Mouse (Mus musculus): ENCODE results near the gene Map3k7. TPM values are rescaled to one million over a fixed set of nuclear protein-coding genes. Genes with fewer than 3 reads are reported as not detected.

Gene Map3k7
- total and polyA plus RNA-seq, 3 experiments = 4.9 to 59.9 (median 39.6) TPM

- no peak for DNase-seq (ENCODE audit: low spot score)
- Histone ChIP-seq H3K27me3 (ENCODE audit: insufficient read depth, low read length) (peaks cover 2% of the 10 kb centered on the region), H3K36me3 (replicated peaks) (no peaks in the 10 kb centered on the region), H3K4me1 (ENCODE audit: insufficient read depth, low read depth, low read length) (no peaks in the 10 kb centered on the region; the same call in 1 of the 2 replicates), H3K9me3 (replicated peaks) (no peaks in the 10 kb centered on the region), H3K4me3 (ENCODE audit: low read depth, low read length) (no peak overlapping the region)
- TF ChIP-seq POLR2AphosphoS5 (IDR thresholded peaks at IDR 0.05; ENCODE audit: insufficient replicate concordance, low read depth, low read length) (no peak), GATA1 (IDR thresholded peaks at IDR 0.05; ENCODE audit: borderline replicate concordance, low read length) (no peak)
- ATAC-seq (ENCODE audit: extremely low read depth, insufficient number of reproducible peaks, low FRiP score, poor library complexity, severe bottlenecking) = no peak
Measured at GRCm38 (mm10) chr4:32060686-32061085, 96.8 kb downstream of the Map3k7 start.

DNA sequence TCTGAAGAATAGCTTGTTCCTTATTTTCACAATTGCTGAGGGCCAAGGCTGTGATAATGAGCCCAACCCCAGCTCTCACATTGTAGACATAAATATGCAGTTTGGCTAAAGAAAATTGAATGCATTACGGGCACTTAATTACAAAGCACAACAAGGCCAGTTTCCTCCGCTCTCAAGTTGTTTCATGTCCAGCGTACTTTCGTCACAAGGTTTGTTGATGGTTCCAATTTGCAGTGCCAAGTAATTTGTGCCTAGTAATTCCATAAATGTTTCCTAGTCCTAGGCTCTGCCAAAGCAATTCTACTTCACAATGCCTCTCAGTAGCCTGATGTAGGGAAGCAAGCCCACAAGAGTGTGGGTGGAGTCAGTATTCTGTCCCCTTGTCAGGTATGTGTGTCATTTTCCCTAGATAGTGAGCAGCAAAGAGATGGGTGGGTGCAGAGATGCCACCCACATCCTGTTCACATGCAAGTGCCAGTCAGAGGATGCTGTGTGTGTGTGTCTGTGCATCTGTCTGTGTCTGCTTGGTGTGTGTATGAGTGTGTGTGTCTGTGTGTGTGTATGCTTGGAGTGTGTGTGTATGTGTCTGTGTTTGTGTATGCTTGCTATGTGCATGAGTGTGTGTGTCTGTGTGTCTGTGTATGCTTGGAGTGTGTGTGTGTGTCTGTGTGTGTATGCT, 98.6 kb downstream of the Map3k7 start:
- Histone ChIP-seq H3K4me1 (ENCODE audit: insufficient read depth, low read depth, low read length) (no peaks in the 10 kb centered on the region), H3K27me3 (ENCODE audit: insufficient read depth, low read length) (peaks cover 2% of the 10 kb centered on the region), H3K36me3 (replicated peaks) (no peaks in the 10 kb centered on the region), H3K9me3 (replicated peaks) (no peaks in the 10 kb centered on the region), H3K4me3 (ENCODE audit: low read depth, low read length) (no peak overlapping the region)
- TF ChIP-seq POLR2AphosphoS5 (IDR thresholded peaks at IDR 0.05; ENCODE audit: insufficient replicate concordance, low read depth, low read length) (no peak), GATA2 (IDR thresholded peaks at IDR 0.05; ENCODE audit: borderline replicate concordance, low read depth, low read length) (no peak)
- no peak for DNase-seq (ENCODE audit: low spot score)
- ATAC-seq (ENCODE audit: extremely low read depth, insufficient number of reproducible peaks, low FRiP score, poor library complexity, severe bottlenecking) = no peak

GRCm38 (mm10) chr4:32063291-32063690, 99.4 kb downstream of the Map3k7 start:
- no peaks in the 10 kb centered on the region for H3K9me3 ChIP-seq (replicated peaks)
- no peaks in the 10 kb centered on the region for H3K36me3 ChIP-seq (replicated peaks)
- TF ChIP-seq POLR2AphosphoS5 (IDR thresholded peaks at IDR 0.05; ENCODE audit: insufficient replicate concordance, low read depth, low read length) (no peak), GATA2 (IDR thresholded peaks at IDR 0.05; ENCODE audit: borderline replicate concordance, low read depth, low read length) (no peak), GATA1 (IDR thresholded peaks at IDR 0.05; ENCODE audit: borderline replicate concordance, low read length) (no peak), TAL1 (conservative IDR thresholded peaks at IDR 0.05; ENCODE audit: low read depth, low read length) (no peak), CTCF (IDR thresholded peaks at IDR 0.05; ENCODE audit: low read depth, low read length) (no peak)
- no peaks in the 10 kb centered on the region for H3K4me1 ChIP-seq (ENCODE audit: insufficient read depth, low read depth, low read length)
- no peak for DNase-seq (ENCODE audit: low spot score)
- no peak for ATAC-seq (ENCODE audit: extremely low read depth, insufficient number of reproducible peaks, low FRiP score, poor library complexity, severe bottlenecking)
- H3K27me3 ChIP-seq (ENCODE audit: insufficient read depth, low read length) = peaks cover 2% of the 10 kb centered on the region; the same call in 1 of the 2 replicates
- H3K4me3 ChIP-seq (ENCODE audit: low read depth, low read length) = no peak overlapping the region

Measured in G1E (cell line).